Mouse (Mus musculus) right cerebral cortex, postnatal 25 days (tissue): ENCODE results near the gene Mrpl53.
"Not testable (repeated sequence)": the region's sequence is repeated elsewhere in the genome, so short reads cannot be mapped to it uniquely, and the experiment has no call there.

Experiments used
- DNase-seq: peaks from one replicate; pipeline ENCODE4 v3.0.0; 2022

Gene Mrpl53

GRCm38 (mm10) chr6:83153485-83153884 lies 44.6 kb downstream of the Mrpl53 start:
- DNase-seq: no peak

DNA sequence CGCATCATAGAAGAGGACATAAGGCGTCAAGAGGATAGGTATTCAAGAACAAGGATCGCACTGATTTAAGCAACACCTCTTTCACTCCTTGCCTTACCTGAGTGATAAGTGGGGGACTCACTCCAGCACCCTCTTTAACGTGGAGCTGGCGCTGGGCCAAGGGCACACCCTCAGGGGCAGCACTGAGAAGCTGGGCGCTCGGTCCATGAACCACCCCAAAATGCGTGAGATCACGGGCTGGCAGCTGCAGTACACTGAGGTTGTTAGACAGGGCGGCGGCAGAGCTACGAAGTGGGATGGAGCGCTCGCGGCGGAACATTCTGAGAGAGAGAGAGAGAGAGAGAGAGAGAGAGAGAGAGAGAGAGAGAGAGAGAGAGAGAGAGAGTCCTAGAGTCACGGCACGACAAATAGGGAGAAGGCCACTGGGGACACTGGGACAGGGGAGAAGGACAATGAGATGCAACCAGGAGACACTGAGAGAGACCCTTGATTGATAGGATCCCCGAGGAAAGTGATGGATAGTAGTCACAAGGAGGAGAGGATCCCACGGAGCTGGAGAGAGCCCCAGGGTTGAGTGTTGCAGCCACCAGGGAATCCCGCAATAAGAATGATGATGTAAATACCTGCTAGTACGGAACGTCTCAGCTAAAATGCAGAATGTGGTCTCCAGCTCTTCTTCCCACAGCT lies 46.9 kb downstream of the Mrpl53 start:
- DNase-seq: no peak

DNA sequence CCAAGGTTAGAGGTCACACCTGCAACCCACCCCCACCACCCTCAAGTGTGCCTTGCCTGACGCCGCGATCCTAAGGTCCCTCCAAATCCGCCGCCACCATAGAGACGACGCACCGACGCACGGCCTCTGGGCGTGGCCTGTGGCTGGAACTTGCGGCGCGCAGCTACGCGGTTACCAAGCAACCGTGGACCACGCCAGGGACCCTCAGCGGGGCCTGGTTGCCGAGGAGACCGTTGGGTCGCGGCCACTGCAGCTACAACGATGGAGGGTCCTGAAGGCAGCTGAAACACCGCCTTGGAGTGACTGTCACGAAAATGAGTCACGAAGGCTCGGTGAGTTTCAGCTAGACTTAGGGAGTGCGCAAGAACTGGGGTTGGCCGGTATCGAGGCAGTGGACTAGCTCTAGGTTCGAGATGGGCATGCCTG lies 47.4 kb downstream of the Mrpl53 start, which contains the start of the genes Wdr54 and 1700003E16Rik:
Gene Wdr54, minus strand, starts transcription at position 139 of the 426 bp plus-strand sequence.
Gene 1700003E16Rik, plus strand, starts transcription at position 146 of the 426 bp plus-strand sequence.
- peak; percentile 88 for DNase-seq

DNA sequence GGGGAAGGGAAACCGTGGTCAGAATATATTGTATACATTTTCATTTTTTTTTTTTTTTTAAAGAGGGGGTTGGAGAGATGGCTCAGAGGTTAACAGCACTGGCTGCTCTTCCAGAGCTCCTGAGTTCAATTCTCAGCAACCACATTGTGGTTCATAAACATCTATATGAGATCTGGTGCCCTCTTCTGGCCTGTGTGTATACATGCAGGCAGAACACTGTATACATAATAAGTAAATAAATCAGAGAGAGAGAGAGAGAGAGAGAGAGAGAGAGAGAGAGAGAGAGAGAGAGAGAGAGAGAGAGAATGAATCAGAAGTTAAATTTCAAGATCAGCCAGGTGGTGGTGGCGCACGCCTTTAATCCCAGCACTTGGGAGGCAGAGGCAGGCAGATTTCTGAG lies 50.6 kb downstream of the Mrpl53 start:
- DNase-seq: not testable (repeated sequence)
